Mouse (Mus musculus): ENCODE measurements around the gene Gm37240. TPM values are rescaled to one million over a fixed set of nuclear protein-coding genes. Genes with fewer than 3 reads are reported as not detected.

Gene Gm37240
- polyA plus RNA-seq, 1 experiment from 2014 or later, result 15.1 TPM

GRCm38 (mm10) chr3:85196591-85196990, 690.7 kb downstream of the Gm37240 start:
- 88% methylated on average over 4 of the region's 4 CpGs for WGBS
- H3K27me3 ChIP-seq (ENCODE audit: control insufficient read depth, insufficient read depth, low read length), result no peaks in the 10 kb centered on the region
- no peak overlapping the region for H3K4me3 ChIP-seq (ENCODE audit: low read length)
- no peaks in the 10 kb centered on the region for H3K4me1 ChIP-seq (ENCODE audit: control insufficient read depth, insufficient read depth, low read length)
- no peak overlapping the region for H3K27ac ChIP-seq (ENCODE audit: low read depth, low read length)
- no peaks in the 10 kb centered on the region for H3K36me3 ChIP-seq (ENCODE audit: control insufficient read depth, insufficient read depth, low read length)
- no peak overlapping the region for H3K9ac ChIP-seq (ENCODE audit: low read depth, low read length)
- ATAC-seq (ENCODE audit: low FRiP score, low TSS enrichment), result no peak
- H3K4me2 ChIP-seq (replicated peaks; ENCODE audit: low read depth, low read length), result no peak overlapping the region
- no peaks in the 10 kb centered on the region for H3K9me3 ChIP-seq (ENCODE audit: control insufficient read depth, low read length)

- no peak for ATAC-seq (ENCODE audit: low FRiP score, low TSS enrichment)
- Histone ChIP-seq H3K27ac (ENCODE audit: low read depth, low read length) (no peak overlapping the region), H3K36me3 (ENCODE audit: control insufficient read depth, insufficient read depth, low read length) (no peaks in the 10 kb centered on the region), H3K4me1 (ENCODE audit: control insufficient read depth, insufficient read depth, low read length) (no peaks in the 10 kb centered on the region), H3K4me2 (replicated peaks; ENCODE audit: low read depth, low read length) (no peak overlapping the region; the same call in 1 of the 2 replicates), H3K27me3 (ENCODE audit: control insufficient read depth, insufficient read depth, low read length) (no peaks in the 10 kb centered on the region), H3K4me3 (ENCODE audit: low read length) (peak overlapping the region; percentile 1; the same call in 1 of the 2 replicates), H3K9ac (ENCODE audit: low read depth, low read length) (no peak overlapping the region), H3K9me3 (ENCODE audit: control insufficient read depth, low read length) (no peaks in the 10 kb centered on the region)
- WGBS, result 58% methylated on average over 8 of the region's 8 CpGs
These were observed 692.2 kb downstream of the Gm37240 start for GRCm38 (mm10) chr3:85195068-85195481.

- H3K27me3 ChIP-seq (ENCODE audit: control insufficient read depth, insufficient read depth, low read length), result 0 out of 2 replicates have a peak, but pooled peaks cover 5% of the 10 kb centered on the region
- 53% methylated on average over 8 of the region's 8 CpGs for WGBS
- no peak overlapping the region for H3K9ac ChIP-seq (ENCODE audit: low read depth, low read length)
- H3K36me3 ChIP-seq (ENCODE audit: control insufficient read depth, insufficient read depth, low read length), result no peaks in the 10 kb centered on the region
- no peak overlapping the region for H3K4me2 ChIP-seq (replicated peaks; ENCODE audit: low read depth, low read length)
- peaks cover 6% of the 10 kb centered on the region; the same call in 1 of the 2 replicates for H3K4me1 ChIP-seq (ENCODE audit: control insufficient read depth, insufficient read depth, low read length)
- no peak overlapping the region for H3K27ac ChIP-seq (ENCODE audit: low read depth, low read length)
- H3K9me3 ChIP-seq (ENCODE audit: control insufficient read depth, low read length), result no peaks in the 10 kb centered on the region
- no peak for ATAC-seq (ENCODE audit: low FRiP score, low TSS enrichment)
- H3K4me3 ChIP-seq (ENCODE audit: low read length), result no peak overlapping the region
These were observed 697.5 kb downstream of the Gm37240 start for GRCm38 (mm10) chr3:85189791-85190190.

DNA sequence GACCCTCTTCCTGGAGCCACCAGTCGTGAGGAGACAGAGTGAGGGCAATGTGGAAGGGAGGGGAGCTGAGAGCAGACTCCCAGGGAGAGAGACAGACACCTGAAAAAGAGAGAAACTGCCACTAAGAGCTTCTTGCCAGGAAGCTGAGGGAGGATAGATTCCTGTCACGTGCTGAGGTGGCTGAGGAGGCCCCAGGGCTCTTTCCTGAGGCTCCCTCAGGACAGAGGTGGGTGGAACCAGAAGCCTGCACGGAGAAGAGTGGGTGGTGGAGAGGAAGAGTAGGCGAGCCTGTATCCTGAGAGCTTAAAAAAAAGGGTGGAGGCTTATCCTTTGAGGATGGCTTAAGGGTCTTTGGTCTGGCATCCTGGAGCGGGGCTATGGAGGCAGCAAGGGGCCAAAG, 699.0 kb downstream of the Gm37240 start:
- Histone ChIP-seq H3K4me3 (ENCODE audit: low read length) (no peak overlapping the region), H3K36me3 (ENCODE audit: control insufficient read depth, insufficient read depth, low read length) (no peaks in the 10 kb centered on the region), H3K9ac (ENCODE audit: low read depth, low read length) (no peak overlapping the region), H3K27ac (ENCODE audit: low read depth, low read length) (no peak overlapping the region), H3K4me2 (replicated peaks; ENCODE audit: low read depth, low read length) (no peak overlapping the region), H3K27me3 (ENCODE audit: control insufficient read depth, insufficient read depth, low read length) (0 out of 2 replicates have a peak, but pooled peaks cover 5% of the 10 kb centered on the region), H3K9me3 (ENCODE audit: control insufficient read depth, low read length) (no peaks in the 10 kb centered on the region), H3K4me1 (ENCODE audit: control insufficient read depth, insufficient read depth, low read length) (peaks cover 8% of the 10 kb centered on the region; the same call in 1 of the 2 replicates)
- no peak for ATAC-seq (ENCODE audit: low FRiP score, low TSS enrichment)
- WGBS, result 40% methylated on average over 5 of the region's 5 CpGs

GRCm38 (mm10) chr3:85186661-85187076, 700.6 kb downstream of the Gm37240 start:
- Histone ChIP-seq H3K9me3 (ENCODE audit: control insufficient read depth, low read length) (no peaks in the 10 kb centered on the region), H3K27ac (ENCODE audit: low read depth, low read length) (no peak overlapping the region), H3K4me2 (replicated peaks; ENCODE audit: low read depth, low read length) (peak overlapping the region; percentile 25; the same call in 1 of the 2 replicates), H3K27me3 (ENCODE audit: control insufficient read depth, insufficient read depth, low read length) (0 out of 2 replicates have a peak, but pooled peaks cover 5% of the 10 kb centered on the region), H3K36me3 (ENCODE audit: control insufficient read depth, insufficient read depth, low read length) (no peaks in the 10 kb centered on the region), H3K9ac (ENCODE audit: low read depth, low read length) (no peak overlapping the region), H3K4me1 (ENCODE audit: control insufficient read depth, insufficient read depth, low read length) (peaks cover 8% of the 10 kb centered on the region; the same call in 1 of the 2 replicates), H3K4me3 (ENCODE audit: low read length) (no peak overlapping the region)
- peak; percentile 47 for ATAC-seq (ENCODE audit: low FRiP score, low TSS enrichment)
- 10% methylated on average over 19 of the region's 19 CpGs for WGBS

DNA sequence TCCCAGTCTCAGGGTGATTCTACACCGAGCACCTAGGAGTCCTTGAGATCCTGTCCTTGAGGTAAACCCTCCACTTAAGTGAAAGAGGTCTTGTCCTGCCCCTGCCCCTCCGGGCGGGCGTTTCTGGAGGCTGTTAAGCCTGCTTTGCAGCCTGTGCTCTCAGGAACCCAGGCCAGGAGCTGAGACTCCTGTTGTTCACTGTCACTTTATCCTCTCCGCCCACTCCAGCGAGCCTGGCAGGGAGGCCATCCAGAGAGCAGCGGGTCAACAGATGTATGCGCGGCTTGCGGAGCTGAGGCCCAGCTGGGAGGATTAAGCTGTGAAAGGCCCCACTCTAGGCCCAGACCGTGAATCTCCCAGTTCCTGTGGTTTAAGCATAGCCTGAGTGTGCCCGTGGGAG, 701.5 kb downstream of the Gm37240 start:
- Histone ChIP-seq H3K9ac (ENCODE audit: low read depth, low read length) (no peak overlapping the region), H3K4me3 (ENCODE audit: low read length) (no peak overlapping the region), H3K4me2 (replicated peaks; ENCODE audit: low read depth, low read length) (no peak overlapping the region), H3K36me3 (ENCODE audit: control insufficient read depth, insufficient read depth, low read length) (no peaks in the 10 kb centered on the region), H3K27me3 (ENCODE audit: control insufficient read depth, insufficient read depth, low read length) (0 out of 2 replicates have a peak, but pooled peaks cover 5% of the 10 kb centered on the region), H3K9me3 (ENCODE audit: control insufficient read depth, low read length) (no peaks in the 10 kb centered on the region), H3K4me1 (ENCODE audit: control insufficient read depth, insufficient read depth, low read length) (peaks cover 8% of the 10 kb centered on the region; the same call in 1 of the 2 replicates), H3K27ac (ENCODE audit: low read depth, low read length) (no peak overlapping the region)
- 10% methylated on average over 12 of the region's 12 CpGs for WGBS
- ATAC-seq (ENCODE audit: low FRiP score, low TSS enrichment), result peak; percentile 60

DNA sequence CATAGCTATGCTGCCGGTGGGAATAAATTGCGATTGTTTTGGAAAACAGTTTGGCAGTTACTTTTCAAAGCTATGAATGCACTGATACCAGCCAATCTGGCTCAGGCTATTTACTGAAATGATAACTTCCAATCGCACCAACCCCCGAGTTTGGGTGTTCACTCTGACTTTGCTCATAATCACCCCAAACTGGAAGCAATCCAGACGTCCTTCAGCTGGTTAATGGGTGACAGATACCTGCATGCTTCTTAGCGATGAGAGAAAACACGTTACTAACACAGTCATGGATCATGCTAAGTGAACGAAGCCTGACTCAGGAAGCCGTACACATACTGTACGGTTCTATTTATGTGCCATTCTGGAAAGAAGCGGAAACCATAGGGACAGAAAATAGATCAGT, 702.4 kb downstream of the Gm37240 start:
- no peak overlapping the region for H3K4me2 ChIP-seq (replicated peaks; ENCODE audit: low read depth, low read length)
- H3K9ac ChIP-seq (ENCODE audit: low read depth, low read length), result no peak overlapping the region
- no peaks in the 10 kb centered on the region for H3K36me3 ChIP-seq (ENCODE audit: control insufficient read depth, insufficient read depth, low read length)
- no peak for ATAC-seq (ENCODE audit: low FRiP score, low TSS enrichment)
- no peak overlapping the region for H3K4me3 ChIP-seq (ENCODE audit: low read length)
- peaks cover 8% of the 10 kb centered on the region; the same call in 1 of the 2 replicates for H3K4me1 ChIP-seq (ENCODE audit: control insufficient read depth, insufficient read depth, low read length)
- no peak overlapping the region for H3K27ac ChIP-seq (ENCODE audit: low read depth, low read length)
- H3K9me3 ChIP-seq (ENCODE audit: control insufficient read depth, low read length), result peaks cover 3% of the 10 kb centered on the region; the same call in 1 of the 2 replicates
- WGBS, result 68% methylated on average over 11 of the region's 11 CpGs
- 0 out of 2 replicates have a peak, but pooled peaks cover 5% of the 10 kb centered on the region for H3K27me3 ChIP-seq (ENCODE audit: control insufficient read depth, insufficient read depth, low read length)

- Histone ChIP-seq H3K9ac (ENCODE audit: low read depth, low read length) (no peak overlapping the region), H3K4me2 (replicated peaks; ENCODE audit: low read depth, low read length) (no peak overlapping the region; the same call in 1 of the 2 replicates), H3K4me3 (ENCODE audit: low read length) (no peak overlapping the region), H3K36me3 (ENCODE audit: control insufficient read depth, insufficient read depth, low read length) (no peaks in the 10 kb centered on the region), H3K27me3 (ENCODE audit: control insufficient read depth, insufficient read depth, low read length) (0 out of 2 replicates have a peak, but pooled peaks cover 5% of the 10 kb centered on the region), H3K9me3 (ENCODE audit: control insufficient read depth, low read length) (peaks cover 3% of the 10 kb centered on the region; the same call in 1 of the 2 replicates), H3K27ac (ENCODE audit: low read depth, low read length) (no peak overlapping the region), H3K4me1 (ENCODE audit: control insufficient read depth, insufficient read depth, low read length) (peaks cover 8% of the 10 kb centered on the region; the same call in 1 of the 2 replicates)
- no peak for ATAC-seq (ENCODE audit: low FRiP score, low TSS enrichment)
- WGBS, result 30% methylated on average over 6 of the region's 6 CpGs
These were observed 703.2 kb downstream of the Gm37240 start for GRCm38 (mm10) chr3:85184151-85184550.

- peaks cover 3% of the 10 kb centered on the region; the same call in 1 of the 2 replicates for H3K4me1 ChIP-seq (ENCODE audit: control insufficient read depth, insufficient read depth, low read length)
- 87% methylated on average over 1 of the region's 1 CpGs for WGBS
- H3K9ac ChIP-seq (ENCODE audit: low read depth, low read length), result no peak overlapping the region
- no peak for ATAC-seq (ENCODE audit: low FRiP score, low TSS enrichment)
- H3K36me3 ChIP-seq (ENCODE audit: control insufficient read depth, insufficient read depth, low read length), result no peaks in the 10 kb centered on the region
- H3K4me3 ChIP-seq (ENCODE audit: low read length), result no peak overlapping the region
- peaks cover 9% of the 10 kb centered on the region for H3K9me3 ChIP-seq (ENCODE audit: control insufficient read depth, low read length)
- no peaks in the 10 kb centered on the region for H3K27me3 ChIP-seq (ENCODE audit: control insufficient read depth, insufficient read depth, low read length)
- no peak overlapping the region for H3K27ac ChIP-seq (ENCODE audit: low read depth, low read length)
- H3K4me2 ChIP-seq (replicated peaks; ENCODE audit: low read depth, low read length), result no peak overlapping the region
These were observed 710.6 kb downstream of the Gm37240 start for GRCm38 (mm10) chr3:85176736-85177135.
